Mouse (Mus musculus): ENCODE results near the gene BC025446. TPM values are rescaled to one million over a fixed set of nuclear protein-coding genes. Genes with fewer than 3 reads are reported as not detected.
"Not testable (repeated sequence)": the region's sequence is repeated elsewhere in the genome, so short reads cannot be mapped to it uniquely, and the experiment has no call there.

Gene BC025446
- polyA plus RNA-seq (2014; fragmentation: Nextera tagmentation; extraction: Ambion mirVana) = 0.16 TPM in 1 of 2 replicates, not detected in the other

DNA sequence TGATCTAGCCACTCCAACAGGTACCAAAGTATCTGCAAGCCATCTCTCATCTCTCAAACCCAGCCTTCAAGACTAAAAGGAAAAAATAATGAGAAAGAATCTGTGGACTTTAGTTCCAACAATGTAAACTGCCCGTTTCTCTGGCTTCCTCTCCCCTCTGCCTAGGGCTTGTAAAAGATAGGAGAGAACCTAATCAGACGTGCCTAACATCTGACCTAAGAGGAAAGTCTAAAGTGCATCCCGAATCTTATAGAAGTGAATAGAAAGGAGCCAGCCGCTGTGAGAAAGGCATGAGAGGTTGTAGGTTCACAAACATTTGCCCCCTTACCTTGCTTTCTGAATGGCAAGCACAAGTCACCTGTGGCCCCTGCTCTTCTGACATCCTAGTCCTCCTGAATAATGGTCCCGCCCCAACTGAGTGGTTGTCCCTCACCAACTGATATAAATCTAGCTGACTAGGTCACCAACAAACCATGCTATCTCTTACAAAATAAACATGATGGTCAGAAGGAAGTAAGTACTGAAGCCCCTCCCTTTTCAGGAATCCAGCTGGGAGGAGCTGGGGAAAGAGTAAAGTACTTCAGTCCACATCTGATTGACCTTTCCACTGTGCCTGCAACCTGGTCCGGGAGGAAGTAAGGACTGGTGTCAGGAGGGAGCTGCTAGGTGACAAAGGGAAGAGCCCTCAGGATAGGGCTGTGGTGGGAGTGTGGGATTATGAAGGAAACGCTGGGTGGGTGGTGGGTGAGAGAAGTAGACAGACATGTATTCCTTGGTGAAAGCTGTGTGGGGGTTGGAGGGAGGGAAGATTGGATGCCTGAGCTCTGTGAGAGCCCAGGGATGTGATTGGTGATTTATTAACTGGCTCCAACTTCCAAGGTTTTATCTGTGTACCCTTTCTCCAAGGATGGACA is at the start of gene BC025446:
Gene BC025446, plus strand, starts transcription at position 599 of the 914 bp plus-strand sequence.
- no peaks in the 10 kb centered on the region for H3K4me1 ChIP-seq (ENCODE audit: insufficient read depth)
- no peaks in the 10 kb centered on the region for H3K9me3 ChIP-seq (ENCODE audit: low read depth, low read length)
- ATAC-seq (ENCODE audit: insufficient read depth) (no peak), DNase-seq (no peak)
- H3K9ac ChIP-seq = no peak within 1 kb of the TSS
- H3K27me3 ChIP-seq (ENCODE audit: insufficient read depth, low read length) = no peaks in the 10 kb centered on the region
- no peak within 1 kb of the TSS for H3K27ac ChIP-seq (ENCODE audit: low read depth)
- H3K4me2 ChIP-seq = no peak within 1 kb of the TSS
- WGBS = 53% methylated on average over 7 of the region's 7 CpGs
- no peak within 1 kb of the TSS for H3K4me3 ChIP-seq (ENCODE audit: low read depth, low read length)
- no peaks in the 10 kb centered on the region for H3K36me3 ChIP-seq (ENCODE audit: insufficient read depth)
- TF ChIP-seq CTCF (IDR thresholded peaks at IDR 0.05; ENCODE audit: low read depth) = no peak

DNA sequence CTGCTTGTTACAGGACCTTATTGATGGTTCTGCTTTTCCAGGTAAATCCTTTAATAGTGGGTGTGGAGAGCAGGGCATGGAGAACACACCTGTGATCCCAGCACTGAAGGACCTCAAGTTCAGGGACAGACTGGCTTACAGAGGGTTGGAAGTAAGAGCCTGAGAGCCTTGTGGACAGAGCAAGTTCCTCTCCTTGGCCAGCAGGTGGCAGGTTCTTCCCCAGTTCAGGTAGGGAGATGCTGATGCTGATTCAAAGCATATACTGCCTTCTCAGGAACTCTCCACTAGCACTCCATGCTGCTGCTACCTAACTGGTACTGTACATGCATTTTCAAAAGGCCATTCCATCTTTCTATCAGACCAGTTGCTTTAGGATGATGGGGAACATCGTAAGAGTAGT is 40.7 kb upstream of the BC025446 start:
- no peaks in the 10 kb centered on the region for H3K27me3 ChIP-seq (ENCODE audit: insufficient read depth, low read length)
- no peaks in the 10 kb centered on the region for H3K9me3 ChIP-seq (ENCODE audit: low read depth, low read length)
- H3K4me3 ChIP-seq (ENCODE audit: low read depth, low read length) = no peak overlapping the region
- 38% methylated on average over 1 of the region's 1 CpGs for WGBS
- no peak overlapping the region for H3K27ac ChIP-seq (ENCODE audit: low read depth)
- H3K36me3 ChIP-seq (ENCODE audit: insufficient read depth) = no peaks in the 10 kb centered on the region
- no peaks in the 10 kb centered on the region for H3K4me1 ChIP-seq (ENCODE audit: insufficient read depth)
- H3K9ac ChIP-seq = no peak overlapping the region
- H3K4me2 ChIP-seq = no peak overlapping the region
- peak; percentile 44 for DNase-seq
- peak; percentile 73 for TF ChIP-seq CTCF (IDR thresholded peaks at IDR 0.05; ENCODE audit: low read depth)
- ATAC-seq (ENCODE audit: insufficient read depth) = no peak

DNA sequence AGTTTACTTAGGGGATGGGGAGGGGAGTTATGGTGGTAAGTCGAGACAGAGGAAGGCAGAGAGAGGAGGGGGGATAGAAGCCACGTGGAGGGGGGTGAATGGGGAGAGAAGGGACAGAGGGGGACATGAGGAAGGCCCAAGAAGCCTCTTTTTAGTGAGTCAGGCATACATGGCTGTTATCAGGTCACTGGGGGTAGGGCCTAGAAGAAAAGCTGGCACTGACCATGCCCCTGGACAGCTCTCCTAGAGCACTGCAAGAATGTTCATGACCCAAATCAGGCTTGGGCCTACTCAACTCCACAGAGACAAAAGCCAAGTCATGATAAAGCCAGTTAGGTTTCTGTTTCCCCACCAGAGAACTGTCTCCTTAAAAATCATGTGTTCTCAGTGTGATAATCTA is 29.9 kb upstream of the BC025446 start:
- Histone ChIP-seq H3K4me3 (ENCODE audit: low read depth, low read length) (no peak overlapping the region), H3K9me3 (ENCODE audit: low read depth, low read length) (no peaks in the 10 kb centered on the region), H3K27ac (ENCODE audit: low read depth) (no peak overlapping the region), H3K4me2 (no peak overlapping the region), H3K9ac (no peak overlapping the region), H3K36me3 (ENCODE audit: insufficient read depth) (no peaks in the 10 kb centered on the region), H3K4me1 (ENCODE audit: insufficient read depth) (no peaks in the 10 kb centered on the region), H3K27me3 (ENCODE audit: insufficient read depth, low read length) (no peaks in the 10 kb centered on the region)
- no peak for ATAC-seq (ENCODE audit: insufficient read depth)
- 18% methylated on average over 2 of the region's 2 CpGs for WGBS
- TF ChIP-seq CTCF (IDR thresholded peaks at IDR 0.05; ENCODE audit: low read depth) = no peak
- DNase-seq = no peak

DNA sequence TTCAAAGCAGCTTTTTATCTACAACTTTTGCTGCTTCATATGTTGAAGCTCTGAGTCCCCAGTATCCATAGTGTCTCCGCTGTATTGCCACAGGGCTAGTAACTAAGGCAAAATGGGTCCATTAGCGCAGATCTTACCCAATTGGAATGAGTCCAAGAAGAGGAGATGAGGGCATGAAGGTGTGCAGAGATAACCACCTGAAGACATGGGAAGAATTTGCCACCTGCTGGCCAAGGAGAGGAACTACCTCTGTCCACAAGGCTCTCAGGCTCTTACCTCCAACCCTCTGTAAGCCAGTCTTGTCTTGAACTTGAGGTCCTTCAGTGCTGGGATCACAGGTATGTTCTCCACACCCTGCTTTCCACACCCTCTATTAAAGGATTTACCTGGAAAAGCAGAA is 27.1 kb upstream of the BC025446 start:
- H3K4me2 ChIP-seq = no peak overlapping the region
- H3K4me1 ChIP-seq (ENCODE audit: insufficient read depth) = no peaks in the 10 kb centered on the region
- H3K9me3 ChIP-seq (ENCODE audit: low read depth, low read length) = no peaks in the 10 kb centered on the region
- no peak overlapping the region for H3K9ac ChIP-seq
- no peaks in the 10 kb centered on the region for H3K27me3 ChIP-seq (ENCODE audit: insufficient read depth, low read length)
- peak; percentile 21 for DNase-seq
- H3K27ac ChIP-seq (ENCODE audit: low read depth) = no peak overlapping the region
- no peaks in the 10 kb centered on the region for H3K36me3 ChIP-seq (ENCODE audit: insufficient read depth)
- TF ChIP-seq CTCF (IDR thresholded peaks at IDR 0.05; ENCODE audit: low read depth) = peak; percentile 72
- H3K4me3 ChIP-seq (ENCODE audit: low read depth, low read length) = no peak overlapping the region
- no peak for ATAC-seq (ENCODE audit: insufficient read depth)
- 65% methylated on average over 2 of the region's 2 CpGs for WGBS

DNA sequence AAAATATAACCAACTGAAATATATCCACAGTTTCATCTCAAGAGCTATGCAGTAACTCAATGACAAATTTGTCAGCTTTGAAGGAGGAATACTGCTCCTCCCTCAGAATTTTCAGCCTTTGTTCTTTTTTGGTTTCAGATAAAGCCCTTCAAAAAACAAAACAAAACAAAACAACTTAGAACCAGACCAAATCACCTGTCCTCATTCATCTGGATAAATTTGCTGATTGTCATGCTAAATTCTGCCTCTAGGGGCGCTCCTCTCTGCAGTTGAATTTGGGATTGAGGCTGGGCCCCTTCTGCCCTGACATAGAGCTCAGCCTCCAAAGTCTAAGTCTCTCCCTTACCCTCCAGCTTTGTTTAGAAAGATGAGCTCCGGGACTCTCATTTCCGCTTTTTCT is 25.6 kb upstream of the BC025446 start:
- not testable (repeated sequence) for H3K4me1 ChIP-seq (ENCODE audit: insufficient read depth); H3K4me2 ChIP-seq; DNase-seq; H3K9ac ChIP-seq; H3K27me3 ChIP-seq (ENCODE audit: insufficient read depth, low read length); ATAC-seq (ENCODE audit: insufficient read depth); H3K9me3 ChIP-seq (ENCODE audit: low read depth, low read length); H3K4me3 ChIP-seq (ENCODE audit: low read depth, low read length); H3K27ac ChIP-seq (ENCODE audit: low read depth); H3K36me3 ChIP-seq (ENCODE audit: insufficient read depth)
- WGBS = 0% methylated on average over 1 of the region's 3 CpGs
- peak; percentile 38 for TF ChIP-seq CTCF (IDR thresholded peaks at IDR 0.05; ENCODE audit: low read depth)

DNA sequence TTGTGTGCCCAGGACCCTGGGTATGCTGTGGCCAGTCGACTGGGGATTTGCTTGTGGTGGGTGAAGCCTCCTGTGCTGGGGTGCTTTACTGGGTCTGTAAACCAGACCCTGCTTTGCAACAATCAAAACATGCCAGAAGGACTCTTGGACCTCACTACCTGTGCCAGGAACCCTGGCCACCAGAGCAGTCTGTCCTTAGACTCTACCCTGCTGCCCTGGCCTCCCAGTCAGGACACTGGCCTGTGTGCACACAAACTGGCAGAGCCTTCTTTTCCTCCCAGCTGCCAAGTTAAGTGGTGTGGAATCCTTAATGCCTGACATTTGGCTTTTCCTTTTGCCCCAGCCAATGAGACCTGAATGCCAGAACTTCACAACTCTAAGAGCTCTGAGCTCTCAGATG is 655 bp downstream of the BC025446 start:
- no peaks in the 10 kb centered on the region for H3K4me1 ChIP-seq (ENCODE audit: insufficient read depth)
- no peak overlapping the region for H3K27ac ChIP-seq (ENCODE audit: low read depth)
- no peaks in the 10 kb centered on the region for H3K27me3 ChIP-seq (ENCODE audit: insufficient read depth, low read length)
- WGBS = 73% methylated on average over 1 of the region's 1 CpGs
- no peaks in the 10 kb centered on the region for H3K9me3 ChIP-seq (ENCODE audit: low read depth, low read length)
- no peak overlapping the region for H3K9ac ChIP-seq
- no peak for TF ChIP-seq CTCF (IDR thresholded peaks at IDR 0.05; ENCODE audit: low read depth)
- H3K4me2 ChIP-seq = no peak overlapping the region
- no peaks in the 10 kb centered on the region for H3K36me3 ChIP-seq (ENCODE audit: insufficient read depth)
- no peak overlapping the region for H3K4me3 ChIP-seq (ENCODE audit: low read depth, low read length)
- no peak for DNase-seq
- no peak for ATAC-seq (ENCODE audit: insufficient read depth)

DNA sequence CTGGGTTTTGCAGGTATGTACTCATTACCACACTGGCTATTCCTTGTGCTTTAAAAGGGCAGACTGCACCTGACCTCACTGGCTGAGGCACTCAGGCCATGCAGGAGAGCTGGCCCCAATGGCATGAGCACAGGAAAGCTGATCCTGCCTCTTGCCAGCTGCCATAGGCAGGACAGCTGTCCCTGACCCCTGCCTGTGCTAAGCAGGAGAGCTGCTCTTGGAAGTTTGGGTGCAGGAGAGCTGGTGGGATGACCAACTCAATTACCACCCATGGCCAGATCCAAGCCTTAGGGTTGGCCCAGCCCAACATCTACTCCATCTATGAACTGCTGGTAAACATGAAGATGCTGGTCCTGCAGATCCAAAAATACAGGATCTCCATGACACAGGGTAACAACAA is 5.8 kb downstream of the BC025446 start:
- Histone ChIP-seq H3K4me1 (ENCODE audit: insufficient read depth) (no peaks in the 10 kb centered on the region), H3K27ac (ENCODE audit: low read depth) (no peak overlapping the region), H3K4me3 (ENCODE audit: low read depth, low read length) (no peak overlapping the region), H3K27me3 (ENCODE audit: insufficient read depth, low read length) (no peaks in the 10 kb centered on the region), H3K9ac (no peak overlapping the region), H3K36me3 (ENCODE audit: insufficient read depth) (no peaks in the 10 kb centered on the region), H3K9me3 (ENCODE audit: low read depth, low read length) (no peaks in the 10 kb centered on the region), H3K4me2 (no peak overlapping the region)
- TF ChIP-seq CTCF (IDR thresholded peaks at IDR 0.05; ENCODE audit: low read depth) = no peak
- no peak for DNase-seq
- ATAC-seq (ENCODE audit: insufficient read depth) = no peak

Data from lung, embryonic 14.5 days (tissue).